18 mouse cellular contexts compared by ENCODE assay signal in genomic region chr13:11914682-11915081, GRCm38 (mm10).
"Had no signal": no experiment of that assay in that cellular context is flagged by ENCODE, and none has a peak within 500 bp of the region (broad histone marks: within the 10 kb centered on the region; RNA-seq: fewer than 3 reads in every experiment).

No protein-coding gene starts in this region.

- H3K27ac ChIP-seq: midbrain, embryonic 10.5 days; midbrain, embryonic 12.5 days; neural tube, embryonic 13.5 days; neural tube, embryonic 15.5 days had no signal

- H3K4me3 ChIP-seq: midbrain, embryonic 10.5 days; midbrain, embryonic 12.5 days; myocyte; neural tube, embryonic 13.5 days; neural tube, embryonic 15.5 days had no signal

- ATAC-seq: midbrain, embryonic 16.5 days had no signal

- DNase-seq: lung, adult 18-20 months; lung, embryonic 14.5 days; lung, postnatal 10 days; lung, postnatal 4 days; midbrain, embryonic 14.5 days; retina, postnatal 1 day; right cerebral cortex, postnatal 25 days; right cerebral cortex, postnatal 4 days; spleen, adult 18-20 months; thymus, adult 2 months; thymus, postnatal 25 days; thymus, postnatal 4 days had no signal
